Mouse (Mus musculus) heart, adult 9 months (tissue): ENCODE results near the gene Smim12.

Experiments used
- DNase-seq, 2 experiments: peaks; one replicate each; pipeline ENCODE4 v3.0.0; 2022; ENCODE audit warnings: low spot score in 2 of 2

Gene Smim12

DNA sequence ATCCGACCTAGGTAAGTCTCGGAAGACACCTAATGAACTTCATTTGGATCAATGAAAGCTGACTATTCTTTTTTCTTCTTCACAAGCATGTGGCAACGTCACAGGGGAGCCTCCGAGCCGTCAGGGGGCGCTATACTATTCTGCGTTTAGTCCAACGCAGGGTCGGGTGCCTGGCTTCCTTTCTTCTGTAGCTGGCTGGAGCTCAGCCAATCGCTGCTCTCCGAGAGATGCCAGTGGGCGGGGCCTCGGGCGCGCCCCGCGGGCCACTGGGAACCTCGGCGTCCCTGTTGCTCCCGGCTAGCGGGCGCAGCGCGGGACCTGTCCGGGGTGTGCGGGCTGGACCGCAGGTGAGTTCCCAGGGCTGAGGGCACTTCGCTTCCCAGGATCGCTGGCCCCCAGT, at the start of gene Smim12:
Gene Smim12 (plus strand): TSS at position 233 of the 400 bp plus-strand sequence.
- peak; percentile 95 to 98 for DNase-seq

DNA sequence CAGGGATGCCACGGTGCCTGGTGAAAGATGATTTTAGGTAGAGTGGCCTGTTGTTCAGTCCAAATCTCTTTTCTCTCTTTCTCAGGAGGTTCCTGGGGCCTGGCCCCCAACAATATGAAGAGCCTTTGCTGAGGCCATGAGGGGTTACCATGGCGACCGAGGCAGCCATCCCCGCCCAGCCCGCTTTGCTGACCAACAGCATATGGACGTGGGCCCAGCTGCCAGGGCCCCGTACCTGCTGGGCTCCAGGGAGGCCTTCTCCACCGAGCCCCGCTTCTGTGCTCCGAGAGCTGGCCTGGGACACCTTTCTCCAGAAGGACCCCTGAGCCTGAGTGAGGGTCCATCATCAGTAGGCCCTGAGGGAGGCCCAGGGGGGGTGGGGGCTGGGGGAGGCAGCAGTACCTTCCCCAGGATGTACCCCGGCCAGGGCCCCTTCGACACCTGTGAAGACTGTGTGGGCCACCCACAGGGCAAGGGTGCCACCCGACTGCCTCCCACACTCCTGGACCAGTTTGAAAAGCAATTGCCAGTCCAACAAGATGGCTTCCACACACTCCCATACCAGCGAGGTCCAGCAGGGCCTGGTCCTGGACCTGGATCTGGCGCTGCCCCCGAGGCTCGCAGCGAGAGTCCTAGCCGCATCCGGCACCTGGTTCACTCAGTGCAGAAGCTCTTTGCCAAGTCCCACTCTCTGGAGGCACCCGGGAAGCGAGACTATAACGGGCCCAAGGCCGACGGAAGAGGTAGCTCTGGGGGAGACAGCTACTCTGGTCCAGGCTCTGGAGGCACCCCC, 48.9 kb upstream of the Smim12 start:
- DNase-seq: no peak

DNA sequence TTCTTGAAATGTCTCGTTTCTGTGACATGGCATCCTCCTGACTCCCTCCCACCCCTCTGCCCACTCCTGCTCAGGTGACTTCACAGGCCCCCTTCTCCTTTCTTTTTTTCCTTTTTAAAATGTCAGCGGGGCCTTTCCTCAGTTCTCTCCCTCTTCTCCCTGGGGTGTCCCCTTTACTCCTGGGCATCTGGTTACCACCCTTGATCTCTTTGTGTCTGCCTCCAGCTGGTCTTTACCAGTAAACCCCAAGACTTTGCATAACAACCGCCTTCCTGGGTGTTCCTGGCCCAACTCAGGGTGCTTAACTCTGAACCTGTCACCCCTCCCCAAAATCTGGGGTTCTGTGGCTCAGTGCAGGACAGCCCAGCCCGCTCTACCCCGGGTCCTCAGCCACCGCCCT, 45.0 kb upstream of the Smim12 start:
- no peak for DNase-seq

DNA sequence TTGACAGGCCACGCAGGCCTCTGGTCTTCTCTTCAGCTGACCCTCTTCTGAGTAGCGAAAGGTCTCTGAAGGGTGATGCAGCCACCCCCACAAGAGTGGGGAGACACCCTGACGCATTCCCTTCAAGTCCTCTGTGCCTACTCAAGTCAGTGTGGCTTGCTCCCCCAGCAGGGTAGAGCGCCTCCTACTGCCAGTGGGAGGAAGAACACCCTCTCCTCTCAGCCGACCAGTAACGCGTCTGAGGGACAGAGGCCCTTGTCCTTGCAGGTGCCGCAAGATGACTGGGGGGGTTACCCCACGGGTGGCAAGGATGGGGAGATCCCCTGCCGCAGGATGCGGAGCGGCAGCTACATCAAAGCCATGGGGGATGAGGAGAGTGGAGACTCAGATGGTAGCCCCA, 44.2 kb upstream of the Smim12 start:
- no peak for DNase-seq

DNA sequence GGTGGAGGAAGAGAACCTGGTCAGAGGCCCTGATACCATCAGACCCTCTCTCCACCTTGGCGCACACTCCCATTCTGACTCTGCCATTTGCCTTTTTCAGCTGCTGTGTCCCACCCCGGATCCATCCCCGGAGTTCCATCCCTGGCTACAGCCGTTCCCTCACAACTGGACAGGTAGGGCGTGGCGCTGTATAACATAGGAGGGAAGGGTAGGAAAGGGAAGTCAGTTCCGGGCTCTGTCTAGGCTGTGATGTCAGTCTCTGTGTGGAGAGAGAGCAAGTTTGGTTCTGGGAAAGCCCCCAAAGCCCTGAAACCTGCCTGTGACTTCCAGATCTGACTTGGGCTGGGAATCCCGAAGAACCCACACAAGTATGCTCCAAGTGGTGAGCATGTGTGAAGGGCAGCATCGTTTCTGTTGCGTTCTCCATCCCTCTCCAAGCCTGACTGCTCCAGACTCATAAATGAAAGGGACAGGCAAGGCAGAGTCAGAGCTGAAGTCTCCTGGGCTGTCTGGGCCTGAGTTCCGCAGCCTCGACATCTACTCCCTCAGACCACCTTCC, 43.3 kb upstream of the Smim12 start:
- no peak for DNase-seq

DNA sequence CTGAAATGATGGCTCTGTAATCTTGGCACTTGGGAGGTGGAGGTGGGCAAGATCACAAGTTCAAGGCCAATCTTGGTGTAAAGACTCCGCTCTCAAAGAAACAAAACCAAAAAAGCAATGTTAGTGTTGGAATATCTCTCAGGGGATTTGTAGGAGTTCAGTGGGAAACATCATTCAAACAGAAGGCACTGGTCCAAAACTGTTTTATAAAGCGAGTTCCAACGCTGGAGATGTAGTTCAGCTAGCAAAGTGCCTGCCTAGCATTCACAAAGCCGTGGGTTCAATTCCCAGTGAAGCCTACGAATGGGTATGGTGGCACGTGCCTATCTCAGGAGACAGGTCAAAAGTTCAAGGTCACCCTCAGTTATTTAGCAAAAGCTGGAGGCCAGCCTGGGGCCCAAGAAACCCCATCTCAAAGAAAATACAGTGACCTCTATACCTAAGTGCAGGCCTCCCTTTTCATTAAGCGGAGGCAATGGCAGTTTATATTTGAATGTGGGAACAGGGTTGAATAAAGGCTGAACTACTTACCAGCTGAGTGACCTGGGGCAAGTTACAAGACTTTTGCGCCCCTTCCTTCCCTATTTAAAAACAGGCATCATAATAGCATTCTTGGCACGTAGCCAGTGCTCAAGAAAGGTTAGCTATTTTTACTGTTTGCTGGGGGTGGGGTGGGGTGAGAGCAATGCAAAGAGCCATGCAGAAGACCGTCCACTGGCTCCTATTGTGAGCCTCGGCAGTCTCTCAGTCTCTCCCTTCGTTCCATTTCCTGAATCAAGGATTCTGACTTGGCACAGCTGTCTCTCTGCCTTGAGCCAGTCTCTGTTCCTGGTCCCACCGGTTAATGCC, 42.6 kb upstream of the Smim12 start:
- peak in 1 of 2 experiments; percentile 7 for DNase-seq

DNA sequence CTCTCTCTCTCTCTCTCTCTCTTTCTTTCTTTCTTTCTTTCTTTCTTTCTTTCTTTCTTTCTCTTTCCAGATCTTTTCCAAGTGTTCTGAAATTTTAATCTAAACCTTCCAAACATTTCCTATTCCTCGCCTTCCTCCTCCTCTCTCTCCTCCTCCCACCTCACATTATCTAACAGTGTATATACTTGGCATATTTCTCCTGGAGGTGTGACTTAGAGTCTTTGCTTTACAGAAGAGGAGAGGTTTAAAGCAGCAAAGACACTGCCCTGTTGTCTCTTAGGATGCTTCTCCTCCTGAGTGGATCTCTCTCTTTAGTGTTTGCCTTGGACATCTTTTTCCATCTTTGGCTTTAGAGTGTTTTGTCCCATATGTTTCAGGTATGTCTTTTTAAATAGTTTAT, 40.5 kb upstream of the Smim12 start:
- no peak for DNase-seq

DNA sequence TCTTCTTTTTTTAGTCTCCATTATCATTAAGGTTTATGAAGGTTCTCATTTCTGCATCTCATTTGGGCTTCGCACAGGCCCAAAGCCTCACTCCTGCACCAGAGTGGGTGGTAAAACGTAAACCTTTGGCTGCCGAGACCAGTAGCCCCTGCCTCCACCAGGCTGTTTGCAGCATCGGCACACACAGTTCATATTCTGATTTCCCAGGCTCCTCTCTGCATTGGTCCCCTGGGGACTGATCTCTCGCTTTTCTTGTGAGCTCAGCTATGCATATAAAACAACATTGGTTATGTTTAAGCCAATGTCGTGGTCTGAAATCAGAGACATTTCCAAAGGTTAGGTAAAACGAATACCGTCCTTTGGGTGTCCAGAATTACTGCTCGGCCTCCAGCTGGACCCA, 32.3 kb upstream of the Smim12 start:
- no peak for DNase-seq

DNA sequence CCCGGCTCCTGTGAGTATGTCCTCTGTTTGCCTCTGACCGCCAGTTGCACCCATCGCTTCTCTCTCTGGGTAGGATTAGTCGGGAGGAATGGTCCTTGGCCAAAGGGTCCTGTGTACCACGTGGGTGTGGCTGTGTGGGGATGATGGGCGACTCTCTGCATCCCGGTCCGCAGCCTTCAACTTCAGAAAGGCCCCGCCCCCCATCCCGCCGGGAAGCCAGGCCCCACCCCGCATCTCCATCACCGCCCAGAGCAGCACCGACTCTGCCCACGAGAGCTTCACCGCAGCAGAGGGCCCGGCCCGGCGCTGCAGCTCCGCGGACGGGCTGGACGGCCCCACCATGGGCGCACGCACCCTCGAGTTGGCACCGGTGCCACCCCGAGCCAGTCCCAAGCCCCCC, 29.1 kb upstream of the Smim12 start:
- DNase-seq: no peak

DNA sequence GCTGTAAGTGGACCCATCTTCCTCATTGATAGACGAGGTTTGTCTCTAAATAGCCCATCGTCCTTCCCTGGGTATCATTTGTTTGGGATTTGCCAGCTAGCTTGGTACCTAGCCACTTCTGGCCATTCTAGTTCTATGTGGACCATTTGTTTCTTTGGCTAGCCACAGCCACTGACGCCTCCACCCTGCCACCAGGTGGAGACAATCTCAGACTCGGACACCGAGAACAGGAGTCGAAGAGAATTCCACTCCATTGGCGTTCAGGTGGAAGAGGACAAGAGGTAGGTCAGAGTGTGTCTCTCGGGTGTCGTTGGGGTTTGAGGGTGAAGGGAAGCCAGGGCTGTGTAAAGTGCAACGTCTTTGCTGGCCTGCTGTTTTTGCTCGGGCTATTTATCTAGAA, 28.5 kb upstream of the Smim12 start:
- no peak for DNase-seq

DNA sequence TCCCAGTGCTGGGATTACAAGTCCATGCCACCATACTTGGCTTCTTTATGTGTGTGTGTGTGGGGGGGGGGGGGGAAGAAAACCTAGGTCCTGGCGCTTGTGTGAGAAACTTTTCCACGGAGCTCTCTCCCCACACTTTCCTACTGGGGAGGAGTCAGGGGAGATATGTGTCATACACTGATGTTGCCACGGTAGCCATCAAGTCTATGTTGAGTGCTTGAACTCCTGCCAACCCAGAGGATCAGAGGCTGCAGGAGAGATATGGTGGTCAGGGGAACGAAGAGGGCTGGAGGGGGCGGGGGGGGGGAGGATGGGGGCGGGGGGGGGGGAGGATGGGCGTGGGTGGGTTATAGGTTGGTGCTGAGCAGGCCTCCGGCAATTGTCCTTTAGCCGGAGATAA, 27.8 kb upstream of the Smim12 start:
- DNase-seq: no peak

DNA sequence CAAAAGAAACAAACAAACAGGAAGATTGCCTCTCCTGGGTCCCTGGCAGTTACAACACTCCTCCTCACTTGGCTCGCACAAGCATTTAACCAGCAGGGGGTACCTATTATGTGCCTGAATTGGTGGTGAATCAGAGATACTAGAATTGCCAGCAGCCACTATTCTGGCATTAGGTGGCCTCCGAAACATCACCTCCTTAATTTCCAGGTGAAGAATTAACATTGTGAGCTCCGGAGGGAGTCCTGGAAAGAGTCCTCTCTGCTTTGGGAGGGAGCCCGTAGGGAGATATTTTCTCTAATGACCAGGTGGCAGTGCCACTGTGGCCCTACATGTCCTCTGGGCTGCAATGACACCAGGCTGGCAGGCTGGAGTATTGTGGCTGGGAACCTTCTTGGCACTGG, 27.3 kb upstream of the Smim12 start:
- DNase-seq: no peak

DNA sequence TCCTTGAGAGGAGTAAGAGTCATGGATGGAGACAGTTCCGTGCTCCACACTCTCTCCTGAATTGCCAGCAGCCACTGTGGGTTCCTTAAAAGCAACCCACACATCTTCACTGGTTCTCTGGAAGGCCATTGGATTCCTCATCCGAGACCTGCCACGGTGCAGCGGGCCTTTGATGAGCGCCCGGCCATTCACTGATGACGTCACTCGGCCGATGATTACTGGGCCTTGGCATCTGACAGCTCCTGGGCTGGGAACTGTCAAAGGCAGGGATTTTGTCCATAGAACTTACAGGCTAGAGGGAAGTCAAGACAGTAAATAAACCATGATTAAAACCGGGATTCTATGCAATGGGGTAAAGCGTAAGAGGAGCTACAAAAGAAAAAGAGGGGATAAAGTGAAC, 26.5 kb upstream of the Smim12 start:
- DNase-seq: no peak

DNA sequence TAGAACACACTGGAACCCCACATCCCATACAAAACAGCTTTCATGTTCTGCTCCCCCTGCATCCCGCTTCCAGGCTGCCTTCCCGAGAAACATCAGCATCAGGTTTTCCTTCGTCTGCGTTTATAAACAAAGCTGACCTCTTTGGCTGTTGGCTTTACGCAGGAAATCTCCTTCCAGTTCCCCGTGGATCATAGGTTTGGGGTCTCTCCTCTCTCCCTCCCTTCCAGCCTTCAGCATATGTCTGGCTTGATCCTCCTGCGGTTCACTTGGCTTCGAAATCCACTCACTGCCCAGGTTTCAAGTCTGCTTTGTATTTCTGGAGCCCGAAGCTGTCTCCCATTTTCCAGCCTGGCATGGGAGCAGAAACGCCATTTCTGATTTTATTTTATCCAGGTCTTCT, 20.3 kb upstream of the Smim12 start:
- DNase-seq: no peak

DNA sequence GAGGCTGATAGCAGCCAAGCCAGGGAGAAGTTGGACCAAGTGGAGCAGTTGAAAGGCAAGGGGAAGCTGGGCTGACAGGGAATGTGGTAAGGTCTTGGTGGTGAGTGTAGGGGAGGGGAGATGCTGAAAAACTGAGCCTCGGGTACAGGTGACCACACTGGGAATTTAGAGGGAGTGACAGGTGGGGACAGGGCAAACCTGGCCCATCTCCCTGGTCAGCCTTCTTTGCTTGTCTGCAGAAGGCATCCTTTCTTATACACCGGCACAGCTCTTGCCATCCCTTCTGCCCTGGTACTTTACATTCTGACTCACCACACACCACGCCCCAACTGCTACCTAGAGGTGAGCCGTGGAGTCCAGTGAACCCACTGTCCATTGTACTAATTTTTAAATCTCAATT, 19.8 kb upstream of the Smim12 start:
- DNase-seq: no peak

DNA sequence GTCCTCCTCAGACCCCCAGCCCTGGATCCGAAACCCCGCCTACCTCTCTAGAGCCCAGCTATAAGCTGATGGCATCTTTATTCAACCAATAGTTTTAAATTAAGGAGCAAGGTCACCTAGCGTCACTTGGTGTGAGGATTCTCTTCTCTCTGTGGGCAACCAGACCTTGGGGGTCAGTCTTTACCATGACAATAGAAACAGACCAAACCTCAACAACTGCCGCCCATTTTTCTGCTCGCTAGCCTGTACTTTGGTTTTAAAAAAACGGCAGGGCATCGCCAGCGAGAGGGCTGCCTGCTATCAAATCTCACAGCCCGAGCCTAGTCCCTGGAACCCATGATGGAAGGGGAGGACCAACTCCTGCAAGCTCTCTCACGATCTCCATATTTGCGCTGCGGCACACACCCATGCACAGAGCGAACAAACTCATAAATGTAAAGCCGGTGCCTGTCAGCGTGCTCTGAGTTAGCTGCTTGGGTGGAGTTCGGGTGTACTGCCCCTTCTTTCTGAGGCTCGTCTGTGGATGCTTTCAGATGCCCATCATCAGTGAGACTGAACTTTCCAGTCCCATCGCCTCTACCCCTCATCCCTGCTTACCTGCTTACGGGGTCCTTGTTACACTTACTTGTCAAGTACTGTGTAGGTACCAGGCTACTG, 19.0 kb upstream of the Smim12 start:
- no peak for DNase-seq

DNA sequence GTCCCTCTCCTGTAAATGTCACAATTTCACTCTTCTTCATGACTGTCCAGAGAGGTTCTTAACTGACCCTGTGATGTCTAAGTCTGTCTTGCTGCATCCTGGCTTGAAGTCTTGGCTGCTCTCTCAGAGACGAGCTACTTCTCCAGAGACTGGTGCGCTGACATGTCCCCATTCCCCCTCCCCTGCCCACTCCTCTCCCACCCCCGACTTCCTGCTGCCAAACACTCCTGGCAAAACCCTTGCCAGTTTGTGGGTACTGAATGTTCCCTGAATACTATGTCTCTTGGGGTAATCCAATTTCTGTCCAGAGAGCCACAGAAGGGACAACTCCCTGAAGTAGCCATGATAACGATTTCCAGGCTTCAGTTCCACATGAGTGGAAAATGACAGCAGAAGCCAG, 17.5 kb upstream of the Smim12 start:
- no peak for DNase-seq

DNA sequence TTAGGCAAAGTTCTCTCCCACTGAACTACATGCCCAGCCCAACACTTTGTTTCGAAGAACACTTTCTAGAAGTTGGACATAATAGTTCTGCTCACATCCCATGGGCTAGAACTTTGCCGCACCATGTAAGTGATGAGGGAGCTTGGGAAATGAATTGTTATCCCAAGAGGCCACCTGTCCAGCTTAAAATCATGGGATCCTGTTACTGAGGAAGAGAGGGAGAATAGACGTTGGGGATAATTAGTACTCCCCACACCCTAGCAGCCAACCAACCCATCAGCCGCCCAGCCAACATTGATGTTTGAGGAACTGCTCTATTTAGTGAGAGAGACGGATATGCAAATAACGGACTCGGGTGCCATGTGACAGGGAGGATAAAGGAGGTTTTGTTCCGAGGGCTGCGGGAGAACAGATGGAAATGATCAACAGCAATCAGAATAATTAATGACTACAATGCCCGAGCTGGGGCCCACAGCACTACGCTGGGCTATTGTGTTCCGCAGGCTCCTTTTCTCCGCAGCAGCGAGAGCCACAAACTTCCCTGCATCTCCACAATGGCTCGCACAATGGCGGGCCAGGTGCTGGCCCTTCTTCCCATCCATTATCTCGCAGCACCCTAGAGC, 16.4 kb upstream of the Smim12 start:
- DNase-seq: no peak

DNA sequence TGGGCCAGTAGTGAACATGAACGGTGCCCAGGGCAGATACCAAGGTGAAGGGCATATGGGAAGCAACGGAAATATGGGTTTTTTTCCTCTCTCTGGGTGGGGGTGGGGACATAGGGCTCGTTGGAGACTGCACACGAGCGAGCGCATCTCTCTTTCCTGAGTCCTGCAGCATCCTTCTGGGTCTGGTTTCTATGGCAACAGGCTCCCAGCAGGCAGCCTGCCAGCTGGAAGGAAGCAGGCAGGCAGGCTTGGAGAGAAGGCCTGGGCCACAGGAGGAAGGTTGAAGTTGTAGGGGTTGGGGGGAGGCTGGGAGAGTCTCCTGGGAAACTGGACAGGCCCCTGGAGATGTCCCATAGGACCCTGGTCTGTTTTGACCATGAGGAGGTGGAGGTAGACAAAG, 11.6 kb upstream of the Smim12 start:
- DNase-seq: no peak

DNA sequence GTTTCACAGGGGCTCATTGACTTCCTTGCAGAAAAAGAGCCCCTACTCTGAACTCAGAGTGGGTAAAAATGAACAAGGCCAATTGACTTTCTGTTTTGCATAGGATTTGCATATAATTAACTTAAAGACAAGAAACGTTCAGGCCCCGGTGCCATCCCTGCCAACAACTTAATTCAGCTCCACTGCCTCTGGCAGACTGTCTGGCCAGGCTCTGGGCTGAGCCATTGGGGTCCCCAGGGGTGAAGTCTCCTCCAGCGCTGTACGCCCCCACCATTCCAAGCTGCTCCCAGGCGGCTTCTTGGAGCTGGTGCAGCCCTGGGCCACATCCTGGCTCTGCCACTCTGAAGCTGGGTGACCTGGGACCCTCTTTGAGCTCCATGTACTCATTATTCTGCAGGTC, 11.0 kb upstream of the Smim12 start:
- no peak for DNase-seq

DNA sequence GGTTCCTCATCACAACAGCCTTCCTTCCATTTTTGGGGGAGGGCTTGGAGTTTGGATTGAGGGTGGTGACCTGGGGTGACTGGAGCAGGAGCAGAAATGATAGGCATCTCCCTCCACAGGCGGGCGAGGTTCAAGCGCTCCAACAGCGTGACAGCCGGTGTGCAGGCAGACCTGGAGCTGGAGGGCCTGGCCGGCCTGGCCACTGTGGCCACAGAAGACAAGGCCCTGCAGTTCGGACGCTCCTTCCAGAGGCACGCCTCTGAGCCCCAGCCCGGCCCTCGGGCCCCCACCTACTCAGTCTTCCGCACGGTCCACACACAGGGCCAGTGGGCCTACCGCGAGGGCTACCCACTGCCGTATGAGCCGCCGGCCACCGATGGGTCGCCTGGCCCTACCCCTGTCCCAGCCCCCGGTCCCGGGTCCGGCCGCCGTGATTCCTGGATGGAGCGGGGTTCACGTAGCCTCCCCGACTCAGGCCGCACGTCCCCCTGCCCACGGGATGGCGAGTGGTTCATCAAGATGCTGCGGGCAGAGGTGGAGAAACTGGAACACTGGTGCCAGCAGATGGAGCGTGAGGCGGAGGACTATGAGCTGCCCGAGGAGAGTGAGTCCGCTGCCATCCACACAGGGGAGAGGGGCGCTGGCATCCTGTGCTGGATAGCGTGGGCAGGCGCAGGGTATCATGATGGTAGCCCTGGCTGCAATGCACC, 10.0 kb upstream of the Smim12 start:
- no peak for DNase-seq
